Mouse (Mus musculus) testis, adult 2 months (tissue): ENCODE measurements at regions not wholly inside any gene's neighbourhood (a gene's known extent, or its start where the extent isn't known, plus 50 kb on each side); places are given as distances from the start of the nearest gene placed in this dataset.

Experiments
- CTCF ChIP-seq: fragments of 200-500 bp; IDR thresholded peaks from 2 replicates; pipeline ENCODE4 v1.5.1; 2012; ENCODE audit warnings: low read depth, mild to moderate bottlenecking, inconsistent platforms, low read length, moderate library complexity; ENCODE audit not compliant: control insufficient read depth, insufficient read depth, insufficient replicate concordance
- POLR2A ChIP-seq: fragments of 200-500 bp; IDR thresholded peaks from 2 replicates; pipeline ENCODE4 v1.6.1; 2012; ENCODE audit warnings: low read depth, mild to moderate bottlenecking, inconsistent platforms, low read length, moderate library complexity; ENCODE audit not compliant: control insufficient read depth

- TF ChIP-seq CTCF: no peak
- no peak for TF ChIP-seq POLR2A
Measured at GRCm38 (mm10) chr12:54425236-54425635, 221.6 kb upstream of the Egln3 start.
